Mouse (Mus musculus): ENCODE results near the gene Endou. TPM values are rescaled to one million over a fixed set of nuclear protein-coding genes. Genes with fewer than 3 reads are reported as not detected.

Gene Endou
- polyA plus RNA-seq, 1 experiment from 2014 or later: not detected

- peak; percentile 67 for ATAC-seq (replicated peaks; ENCODE audit: low FRiP score, low TSS enrichment, low read depth)
- H3K9ac ChIP-seq (ENCODE audit: low read length): no peak overlapping the region
Measured at GRCm38 (mm10) chr15:97761438-97761837, 30.3 kb upstream of the Endou start.

GRCm38 (mm10) chr15:97760952-97761351 is 29.8 kb upstream of the Endou start:
- Histone ChIP-seq H3K9ac (ENCODE audit: low read length) (no peak overlapping the region), H3K4me3 (ENCODE audit: low read depth, low read length) (no peak overlapping the region), H3K36me3 (ENCODE audit: control insufficient read depth, insufficient read depth, low read length) (no peaks in the 10 kb centered on the region), H3K4me2 (ENCODE audit: low read length) (0 out of 2 replicates have a peak overlapping the region, but pooled peaks have one; percentile 6), H3K9me3 (ENCODE audit: control insufficient read depth, low read length) (no peaks in the 10 kb centered on the region), H3K27ac (ENCODE audit: low read depth) (no peak overlapping the region), H3K27me3 (replicated peaks; ENCODE audit: control insufficient read depth, insufficient read depth, low read length) (no peaks in the 10 kb centered on the region), H3K4me1 (replicated peaks; ENCODE audit: control insufficient read depth, insufficient read depth, low read length) (no peaks in the 10 kb centered on the region)
- WGBS: 75% methylated on average over 5 of the region's 5 CpGs
- DNase-seq (ENCODE audit: low spot score) (no peak), ATAC-seq (replicated peaks; ENCODE audit: low FRiP score, low TSS enrichment, low read depth) (no peak)

More at GRCm38 (mm10) chr15:97761438-97761837, 30.3 kb upstream of the Endou start:
- DNase-seq (ENCODE audit: low spot score): no peak
- Histone ChIP-seq H3K27ac (ENCODE audit: low read depth) (peak overlapping the region; percentile 16; the same call in 1 of the 2 replicates), H3K4me2 (ENCODE audit: low read length) (peak overlapping the region; percentile 25; the same call in 1 of the 2 replicates), H3K9me3 (ENCODE audit: control insufficient read depth, low read length) (no peaks in the 10 kb centered on the region), H3K4me3 (ENCODE audit: low read depth, low read length) (no peak overlapping the region), H3K27me3 (replicated peaks; ENCODE audit: control insufficient read depth, insufficient read depth, low read length) (peaks cover 2% of the 10 kb centered on the region), H3K4me1 (replicated peaks; ENCODE audit: control insufficient read depth, insufficient read depth, low read length) (no peaks in the 10 kb centered on the region), H3K36me3 (ENCODE audit: control insufficient read depth, insufficient read depth, low read length) (no peaks in the 10 kb centered on the region)
- WGBS: 45% methylated on average over 13 of the region's 13 CpGs

- Histone ChIP-seq H3K36me3 (ENCODE audit: control insufficient read depth, insufficient read depth, low read length) (no peaks in the 10 kb centered on the region), H3K9ac (ENCODE audit: low read length) (no peak overlapping the region), H3K27me3 (replicated peaks; ENCODE audit: control insufficient read depth, insufficient read depth, low read length) (no peaks in the 10 kb centered on the region), H3K4me1 (replicated peaks; ENCODE audit: control insufficient read depth, insufficient read depth, low read length) (no peaks in the 10 kb centered on the region), H3K4me3 (ENCODE audit: low read depth, low read length) (no peak overlapping the region), H3K4me2 (ENCODE audit: low read length) (no peak overlapping the region), H3K9me3 (ENCODE audit: control insufficient read depth, low read length) (no peaks in the 10 kb centered on the region), H3K27ac (ENCODE audit: low read depth) (no peak overlapping the region)
- DNase-seq (ENCODE audit: low spot score) (no peak), ATAC-seq (replicated peaks; ENCODE audit: low FRiP score, low TSS enrichment, low read depth) (no peak)
- 84% methylated on average over 9 of the region's 9 CpGs for WGBS
Measured at GRCm38 (mm10) chr15:97760006-97760405, 28.9 kb upstream of the Endou start.

GRCm38 (mm10) chr15:97755361-97755760 is 24.2 kb upstream of the Endou start:
- ATAC-seq (replicated peaks; ENCODE audit: low FRiP score, low TSS enrichment, low read depth): no peak
- Histone ChIP-seq H3K9ac (ENCODE audit: low read length) (no peak overlapping the region), H3K9me3 (ENCODE audit: control insufficient read depth, low read length) (no peaks in the 10 kb centered on the region), H3K27me3 (replicated peaks; ENCODE audit: control insufficient read depth, insufficient read depth, low read length) (no peaks in the 10 kb centered on the region), H3K4me2 (ENCODE audit: low read length) (no peak overlapping the region), H3K4me3 (ENCODE audit: low read depth, low read length) (no peak overlapping the region), H3K36me3 (ENCODE audit: control insufficient read depth, insufficient read depth, low read length) (no peaks in the 10 kb centered on the region), H3K27ac (ENCODE audit: low read depth) (no peak overlapping the region), H3K4me1 (replicated peaks; ENCODE audit: control insufficient read depth, insufficient read depth, low read length) (peaks cover 8% of the 10 kb centered on the region)
- WGBS: 51% methylated on average over 8 of the region's 8 CpGs
- DNase-seq (ENCODE audit: low spot score): no peak

GRCm38 (mm10) chr15:97754476-97754875 is 23.3 kb upstream of the Endou start:
- H3K9me3 ChIP-seq (ENCODE audit: control insufficient read depth, low read length): no peaks in the 10 kb centered on the region
- no peak overlapping the region for H3K9ac ChIP-seq (ENCODE audit: low read length)
- H3K4me1 ChIP-seq (replicated peaks; ENCODE audit: control insufficient read depth, insufficient read depth, low read length): peaks cover 11% of the 10 kb centered on the region
- H3K36me3 ChIP-seq (ENCODE audit: control insufficient read depth, insufficient read depth, low read length): no peaks in the 10 kb centered on the region
- ATAC-seq (replicated peaks; ENCODE audit: low FRiP score, low TSS enrichment, low read depth): no peak
- no peak overlapping the region for H3K4me3 ChIP-seq (ENCODE audit: low read depth, low read length)
- no peaks in the 10 kb centered on the region for H3K27me3 ChIP-seq (replicated peaks; ENCODE audit: control insufficient read depth, insufficient read depth, low read length)
- no peak overlapping the region for H3K27ac ChIP-seq (ENCODE audit: low read depth)
- 40% methylated on average over 6 of the region's 6 CpGs for WGBS
- no peak overlapping the region for H3K4me2 ChIP-seq (ENCODE audit: low read length)
- no peak for DNase-seq (ENCODE audit: low spot score)

- Histone ChIP-seq H3K27me3 (replicated peaks; ENCODE audit: control insufficient read depth, insufficient read depth, low read length) (no peaks in the 10 kb centered on the region), H3K36me3 (ENCODE audit: control insufficient read depth, insufficient read depth, low read length) (no peaks in the 10 kb centered on the region), H3K4me1 (replicated peaks; ENCODE audit: control insufficient read depth, insufficient read depth, low read length) (peaks cover 11% of the 10 kb centered on the region), H3K4me3 (ENCODE audit: low read depth, low read length) (no peak overlapping the region), H3K9me3 (ENCODE audit: control insufficient read depth, low read length) (no peaks in the 10 kb centered on the region), H3K27ac (ENCODE audit: low read depth) (no peak overlapping the region), H3K4me2 (ENCODE audit: low read length) (no peak overlapping the region), H3K9ac (ENCODE audit: low read length) (no peak overlapping the region)
- WGBS: 91% methylated on average over 5 of the region's 5 CpGs
- ATAC-seq (replicated peaks; ENCODE audit: low FRiP score, low TSS enrichment, low read depth) (no peak), DNase-seq (ENCODE audit: low spot score) (no peak)
Measured at GRCm38 (mm10) chr15:97752491-97752890, 21.4 kb upstream of the Endou start.

GRCm38 (mm10) chr15:97751676-97752075 is 20.5 kb upstream of the Endou start:
- Histone ChIP-seq H3K27me3 (replicated peaks; ENCODE audit: control insufficient read depth, insufficient read depth, low read length) (no peaks in the 10 kb centered on the region), H3K4me2 (ENCODE audit: low read length) (no peak overlapping the region), H3K9ac (ENCODE audit: low read length) (no peak overlapping the region), H3K36me3 (ENCODE audit: control insufficient read depth, insufficient read depth, low read length) (no peaks in the 10 kb centered on the region), H3K4me3 (ENCODE audit: low read depth, low read length) (no peak overlapping the region), H3K4me1 (replicated peaks; ENCODE audit: control insufficient read depth, insufficient read depth, low read length) (peaks cover 11% of the 10 kb centered on the region), H3K27ac (ENCODE audit: low read depth) (no peak overlapping the region), H3K9me3 (ENCODE audit: control insufficient read depth, low read length) (no peaks in the 10 kb centered on the region)
- WGBS: 95% methylated on average over 2 of the region's 2 CpGs
- DNase-seq (ENCODE audit: low spot score) (no peak), ATAC-seq (replicated peaks; ENCODE audit: low FRiP score, low TSS enrichment, low read depth) (no peak)

GRCm38 (mm10) chr15:97750697-97751096 is 19.6 kb upstream of the Endou start:
- Histone ChIP-seq H3K27me3 (replicated peaks; ENCODE audit: control insufficient read depth, insufficient read depth, low read length) (no peaks in the 10 kb centered on the region), H3K4me3 (ENCODE audit: low read depth, low read length) (no peak overlapping the region), H3K4me1 (replicated peaks; ENCODE audit: control insufficient read depth, insufficient read depth, low read length) (peaks cover 11% of the 10 kb centered on the region), H3K9ac (ENCODE audit: low read length) (no peak overlapping the region), H3K27ac (ENCODE audit: low read depth) (0 out of 2 replicates have a peak overlapping the region, but pooled peaks have one; percentile 23), H3K4me2 (ENCODE audit: low read length) (no peak overlapping the region), H3K36me3 (ENCODE audit: control insufficient read depth, insufficient read depth, low read length) (no peaks in the 10 kb centered on the region), H3K9me3 (ENCODE audit: control insufficient read depth, low read length) (no peaks in the 10 kb centered on the region)
- ATAC-seq (replicated peaks; ENCODE audit: low FRiP score, low TSS enrichment, low read depth) (peak; percentile 65; the same call in 1 of the 2 replicates), DNase-seq (ENCODE audit: low spot score) (peak; percentile 70)
- WGBS: 40% methylated on average over 12 of the region's 12 CpGs

GRCm38 (mm10) chr15:97749841-97750240 is 18.7 kb upstream of the Endou start:
- Histone ChIP-seq H3K4me3 (ENCODE audit: low read depth, low read length) (no peak overlapping the region), H3K9me3 (ENCODE audit: control insufficient read depth, low read length) (no peaks in the 10 kb centered on the region), H3K4me1 (replicated peaks; ENCODE audit: control insufficient read depth, insufficient read depth, low read length) (peaks cover 16% of the 10 kb centered on the region), H3K9ac (ENCODE audit: low read length) (no peak overlapping the region), H3K27ac (ENCODE audit: low read depth) (no peak overlapping the region), H3K4me2 (ENCODE audit: low read length) (no peak overlapping the region), H3K27me3 (replicated peaks; ENCODE audit: control insufficient read depth, insufficient read depth, low read length) (no peaks in the 10 kb centered on the region), H3K36me3 (ENCODE audit: control insufficient read depth, insufficient read depth, low read length) (no peaks in the 10 kb centered on the region)
- WGBS: 88% methylated on average over 13 of the region's 13 CpGs
- ATAC-seq (replicated peaks; ENCODE audit: low FRiP score, low TSS enrichment, low read depth) (no peak), DNase-seq (ENCODE audit: low spot score) (no peak)

Data from intestine, embryonic 14.5 days (tissue).